Mouse (Mus musculus) heart, adult 9 months (tissue): Measurements from ENCODE around the gene Zfp697.
"Not testable (repeated sequence)": the region's sequence is repeated elsewhere in the genome, so short reads cannot be mapped to it uniquely, and the experiment has no call there.

ENCODE experiments used
- DNase-seq, 2 experiments: peaks; one replicate each; pipeline ENCODE4 v3.0.0; 2022; ENCODE audit warnings: low spot score in 2 of 2

The Zfp697 gene

DNA sequence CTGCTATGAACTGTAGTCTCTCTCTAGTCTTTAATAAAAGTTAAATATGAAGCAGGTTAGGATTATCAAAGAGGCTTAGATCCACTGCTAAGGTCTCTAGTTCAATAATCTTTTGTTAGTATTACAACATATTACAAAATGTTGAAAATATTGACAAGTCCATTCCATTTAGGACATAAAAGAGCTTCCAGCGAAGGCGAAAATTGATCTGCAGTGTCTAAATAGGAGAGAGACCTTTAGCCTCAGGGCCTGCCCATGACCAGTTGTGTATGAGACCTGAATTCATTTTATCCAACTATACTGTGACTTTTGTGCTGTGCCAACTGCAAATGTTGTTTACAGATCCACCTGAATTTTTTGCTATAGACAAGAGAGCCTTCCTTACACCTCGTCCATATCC, 247.4 kb downstream of the Zfp697 start:
- no peak for DNase-seq

DNA sequence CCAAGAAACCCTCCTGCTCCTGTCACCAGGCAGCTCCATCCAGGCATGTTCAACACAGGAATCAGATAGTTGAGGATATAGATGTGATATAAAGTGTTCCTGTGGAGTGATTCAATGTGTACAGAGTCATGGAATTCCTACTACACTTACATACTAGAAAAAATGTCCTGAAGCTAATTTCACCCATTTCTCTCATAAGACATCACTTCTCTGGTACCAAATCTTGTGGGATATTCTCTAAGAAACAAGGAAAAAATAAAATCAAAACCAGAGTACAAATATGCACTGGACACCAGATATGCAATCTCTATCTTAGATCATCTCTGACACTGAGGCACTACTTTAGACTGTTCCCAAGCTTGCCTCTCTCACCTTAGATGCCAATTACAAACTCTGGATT, 247.9 kb downstream of the Zfp697 start, which contains the start of gene Hsd3b5:
TSS of gene Hsd3b5 (minus strand) at position 101 of the 400 bp plus-strand sequence.
- DNase-seq = no peak

DNA sequence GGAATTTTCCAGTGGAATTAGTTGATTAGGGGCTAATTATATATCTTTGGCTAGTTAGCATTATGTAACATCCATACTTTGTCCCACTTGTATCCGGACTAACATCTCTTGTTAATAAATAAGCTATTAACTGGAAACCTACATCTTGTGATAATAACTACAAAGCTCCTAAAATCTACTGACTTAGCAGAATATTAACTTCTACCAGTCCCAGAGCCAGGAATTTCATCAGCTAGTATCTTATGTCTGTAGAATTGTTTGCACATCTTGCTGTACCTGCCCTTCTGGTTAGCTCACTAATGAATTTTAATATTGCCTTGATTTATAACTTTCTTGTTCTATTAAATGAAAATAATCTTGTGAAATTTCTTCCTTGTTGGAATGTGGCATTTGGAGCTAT, 252.9 kb downstream of the Zfp697 start:
- DNase-seq = no peak

DNA sequence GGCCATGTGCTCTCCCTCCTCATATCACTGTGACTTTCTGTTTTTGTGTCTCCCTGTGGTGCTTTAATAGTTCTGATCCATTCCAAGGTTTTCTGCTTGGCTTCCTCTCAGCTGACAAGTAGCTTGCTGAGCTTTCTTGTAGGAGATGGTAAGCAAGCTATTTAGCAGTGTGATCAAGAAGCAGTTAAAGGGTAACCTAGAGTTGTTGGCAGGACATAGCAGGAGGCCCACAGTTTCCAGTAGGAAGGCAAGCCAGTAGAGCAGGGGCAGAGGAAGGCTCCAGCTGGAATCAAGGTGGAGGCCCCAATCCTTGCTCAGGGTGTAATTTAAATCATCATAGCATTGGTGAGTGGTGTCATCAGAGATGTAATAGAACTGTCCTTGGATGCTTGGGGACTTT, 298.5 kb downstream of the Zfp697 start:
- DNase-seq = no peak

DNA sequence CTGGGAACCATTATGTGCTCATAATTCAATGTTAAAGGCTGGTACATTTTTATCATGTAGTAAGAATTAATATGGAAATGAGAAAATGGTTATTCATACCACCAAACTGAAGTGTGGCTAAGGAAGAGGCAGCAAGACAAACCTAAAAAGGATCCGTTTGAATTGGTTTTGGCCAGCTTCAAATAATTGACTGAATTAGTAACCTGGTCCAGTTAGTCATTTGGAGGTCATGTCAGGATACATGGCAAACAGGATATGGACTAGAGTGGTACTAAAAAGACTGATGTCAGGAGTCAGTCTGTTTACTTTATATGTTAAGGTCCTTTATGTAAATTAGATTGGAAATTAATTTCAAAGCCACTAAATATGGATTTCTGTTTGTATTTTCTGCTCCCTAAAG, 300.1 kb downstream of the Zfp697 start:
- no peak for DNase-seq

DNA sequence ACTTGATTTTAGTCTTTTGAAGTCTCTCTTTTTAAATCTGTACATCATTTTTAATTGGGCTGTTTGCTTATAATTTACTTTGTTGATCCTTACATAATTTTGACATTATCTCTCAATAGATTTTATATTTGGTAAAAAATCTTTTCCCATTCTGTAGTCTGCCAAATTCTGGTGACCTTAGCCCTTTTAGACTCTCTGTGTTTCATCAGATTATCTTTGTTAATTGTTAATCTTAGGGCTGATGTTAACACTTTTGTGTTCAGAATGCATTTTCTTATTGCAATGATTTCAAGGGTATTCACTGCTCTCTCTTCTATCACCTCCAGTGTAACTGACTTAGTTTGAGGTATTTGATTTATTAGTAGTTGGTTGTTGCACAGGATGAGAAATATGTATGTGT, 338.5 kb downstream of the Zfp697 start:
- no peak for DNase-seq

DNA sequence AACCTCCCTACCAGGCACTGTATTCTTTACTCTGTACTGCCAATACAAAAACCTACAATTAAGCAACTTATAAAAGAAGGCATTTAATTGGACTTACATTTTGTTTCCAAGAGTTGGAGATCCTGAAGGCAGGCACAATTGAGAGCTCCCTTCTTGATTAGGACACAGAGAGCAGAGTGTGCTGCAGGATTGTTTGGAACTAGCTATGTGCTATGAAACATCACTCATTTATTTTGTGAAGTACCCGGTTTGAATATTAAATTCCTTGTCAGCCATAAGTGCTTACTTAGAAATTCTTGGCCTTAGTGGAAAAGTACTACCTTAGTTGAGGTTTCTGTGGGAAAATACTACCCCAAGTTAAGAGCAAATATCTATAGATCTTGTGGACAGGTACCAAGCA, 342.1 kb downstream of the Zfp697 start, which contains the start of gene Hsd3b2:
TSS of gene Hsd3b2 (minus strand) at position 168 of the 400 bp plus-strand sequence.
- DNase-seq = no peak

DNA sequence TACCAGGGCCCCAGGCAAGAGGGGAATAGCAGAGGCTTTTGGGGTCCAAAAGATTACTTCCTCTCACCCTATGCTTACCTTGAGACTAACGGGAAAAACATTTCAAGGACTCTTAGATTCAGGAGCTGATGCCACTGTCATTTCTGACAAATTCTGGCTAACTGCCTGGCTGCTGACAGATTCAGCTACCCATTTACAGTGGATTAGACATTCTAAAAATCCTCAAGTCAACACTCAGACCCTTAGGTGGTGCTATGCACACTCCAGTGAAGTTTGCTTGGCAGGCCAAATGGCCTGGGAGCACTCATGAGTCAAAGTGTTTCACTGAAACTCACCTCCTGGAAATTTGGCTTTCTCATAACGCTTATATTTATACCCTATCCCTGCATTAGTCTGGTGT, 344.0 kb downstream of the Zfp697 start:
- no peak for DNase-seq

DNA sequence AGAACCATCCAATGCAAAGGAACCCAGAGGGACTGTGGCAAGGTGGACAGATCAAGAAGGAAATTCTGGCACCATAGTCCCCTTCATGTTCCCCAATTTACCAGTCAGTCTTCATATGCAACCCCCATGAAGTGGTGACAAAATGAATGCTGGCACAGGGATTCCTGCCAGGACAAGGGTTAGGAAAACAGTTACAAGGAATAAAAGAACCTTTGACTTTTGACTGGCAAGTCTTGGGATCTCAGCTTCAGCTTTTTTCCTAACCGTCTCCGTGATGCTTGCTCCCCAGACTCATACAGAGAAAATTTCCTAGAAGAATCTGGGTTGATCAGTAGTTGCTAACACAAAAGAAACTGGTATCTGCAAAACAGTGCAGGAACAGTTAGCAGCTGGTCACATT, 351.5 kb downstream of the Zfp697 start:
- DNase-seq = no peak

DNA sequence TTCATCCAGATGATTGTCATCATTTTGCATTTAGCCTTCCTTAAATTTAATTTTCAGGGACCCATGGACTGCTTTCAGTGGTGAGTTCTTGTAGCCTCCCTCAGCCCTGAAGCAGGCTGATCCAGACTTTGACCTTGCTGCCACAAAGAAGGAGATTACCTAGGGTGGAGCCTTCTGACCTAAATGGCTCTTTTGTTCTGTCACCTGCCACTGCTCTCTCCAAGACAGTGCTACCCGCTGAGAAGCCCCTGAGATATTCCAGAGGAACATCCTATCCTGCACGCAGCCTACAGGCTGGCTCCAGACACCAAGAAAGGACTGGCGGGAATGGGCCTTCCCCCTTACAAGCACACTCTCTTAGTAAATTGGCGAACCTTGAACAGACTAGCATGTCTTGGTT, 352.1 kb downstream of the Zfp697 start:
- DNase-seq = no peak

DNA sequence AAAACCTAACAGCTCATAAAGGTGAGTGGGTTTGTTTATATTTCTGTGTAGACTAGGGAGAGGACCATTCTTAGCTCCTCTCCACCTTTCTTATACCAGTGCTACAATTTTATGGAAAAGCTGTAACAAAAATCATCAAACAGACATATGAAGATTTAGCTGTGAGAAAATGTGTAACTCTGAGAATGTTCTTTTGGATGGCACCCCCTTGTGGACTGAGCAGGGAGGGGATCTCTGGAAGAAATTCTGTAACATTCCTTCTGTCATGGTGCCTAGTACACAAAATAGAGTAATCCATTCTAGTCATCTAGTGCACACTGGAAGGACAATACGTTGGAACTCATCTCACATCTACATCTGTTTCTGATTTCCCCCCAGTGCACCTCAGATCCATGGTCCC, 358.8 kb downstream of the Zfp697 start:
- DNase-seq = not testable (repeated sequence)

DNA sequence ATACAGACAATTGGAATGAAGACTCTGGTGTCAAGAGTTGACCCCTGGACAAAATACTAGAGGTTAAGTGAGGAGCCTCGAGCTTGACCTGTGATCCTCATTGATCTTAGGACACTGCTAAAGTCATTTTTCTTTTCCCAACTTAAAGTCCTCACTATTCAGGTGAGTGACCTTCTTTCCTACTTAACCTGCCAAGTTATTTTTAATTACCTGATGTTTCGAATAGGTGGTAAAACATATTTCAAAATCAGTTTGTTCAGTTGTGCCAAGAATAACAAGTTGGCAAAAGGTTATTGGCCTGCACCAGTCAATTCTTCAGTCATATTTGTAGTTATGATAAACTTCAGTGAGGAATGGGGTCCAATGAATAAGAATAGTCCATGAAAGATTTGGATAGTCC, 369.9 kb downstream of the Zfp697 start:
- DNase-seq = no peak

DNA sequence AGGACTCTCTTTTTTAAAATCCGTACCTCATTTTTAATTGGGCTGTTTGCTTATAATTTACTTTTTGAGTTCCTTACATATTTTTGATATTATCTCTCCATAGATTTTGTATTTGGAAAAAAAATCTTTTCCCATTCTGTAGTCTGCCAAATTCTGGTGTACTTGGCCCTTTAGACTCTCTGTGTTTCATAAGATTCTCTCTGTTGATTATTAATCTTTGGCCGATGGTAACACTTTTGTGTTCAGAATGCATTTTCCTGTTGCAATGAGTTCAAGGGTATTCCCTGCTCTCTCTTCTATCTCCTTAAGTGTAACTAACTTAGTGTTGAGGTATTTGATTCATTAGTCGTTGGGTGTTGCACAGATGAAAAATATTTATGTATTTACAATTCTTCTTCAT, 374.6 kb downstream of the Zfp697 start:
- no peak for DNase-seq

DNA sequence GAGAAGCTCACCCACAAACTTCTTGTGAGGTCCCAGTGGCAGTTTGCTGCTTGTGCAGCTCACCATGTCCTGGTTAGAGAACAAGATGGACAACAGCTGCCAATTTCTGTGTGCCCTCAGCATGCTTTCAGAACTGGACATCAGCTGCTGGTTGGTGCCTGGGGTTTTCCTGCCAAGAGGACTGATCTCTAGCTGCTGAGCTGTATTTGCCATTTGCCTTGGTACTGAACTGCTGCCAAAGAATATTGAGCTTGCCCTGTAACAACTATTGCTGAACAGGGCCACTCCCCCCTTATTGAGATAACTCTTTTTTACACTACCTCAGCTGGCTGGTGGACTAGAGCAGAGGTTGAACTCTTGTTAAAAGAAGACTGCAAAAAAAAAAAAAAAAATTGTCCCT, 381.9 kb downstream of the Zfp697 start:
- DNase-seq = peak; percentile 26 to 58

DNA sequence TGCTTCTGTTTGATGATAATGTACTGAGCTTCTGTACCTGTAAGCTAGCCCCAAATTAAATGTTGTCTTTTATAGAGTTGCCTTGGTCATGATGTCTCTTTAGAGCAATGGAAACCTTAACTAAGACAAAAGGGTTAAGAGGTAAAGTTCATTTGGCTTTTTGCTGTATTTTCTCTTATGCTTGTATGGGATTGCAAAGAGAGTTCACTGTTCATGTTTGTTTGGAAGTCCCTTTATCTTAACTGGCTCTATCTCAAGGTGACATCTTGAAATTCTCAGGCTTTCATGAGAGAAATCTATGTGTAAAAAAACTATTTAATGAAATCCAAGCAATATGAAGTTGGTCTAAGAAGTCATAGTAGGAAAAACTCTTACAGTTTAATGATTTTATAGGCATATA, 398.7 kb downstream of the Zfp697 start:
- no peak for DNase-seq

DNA sequence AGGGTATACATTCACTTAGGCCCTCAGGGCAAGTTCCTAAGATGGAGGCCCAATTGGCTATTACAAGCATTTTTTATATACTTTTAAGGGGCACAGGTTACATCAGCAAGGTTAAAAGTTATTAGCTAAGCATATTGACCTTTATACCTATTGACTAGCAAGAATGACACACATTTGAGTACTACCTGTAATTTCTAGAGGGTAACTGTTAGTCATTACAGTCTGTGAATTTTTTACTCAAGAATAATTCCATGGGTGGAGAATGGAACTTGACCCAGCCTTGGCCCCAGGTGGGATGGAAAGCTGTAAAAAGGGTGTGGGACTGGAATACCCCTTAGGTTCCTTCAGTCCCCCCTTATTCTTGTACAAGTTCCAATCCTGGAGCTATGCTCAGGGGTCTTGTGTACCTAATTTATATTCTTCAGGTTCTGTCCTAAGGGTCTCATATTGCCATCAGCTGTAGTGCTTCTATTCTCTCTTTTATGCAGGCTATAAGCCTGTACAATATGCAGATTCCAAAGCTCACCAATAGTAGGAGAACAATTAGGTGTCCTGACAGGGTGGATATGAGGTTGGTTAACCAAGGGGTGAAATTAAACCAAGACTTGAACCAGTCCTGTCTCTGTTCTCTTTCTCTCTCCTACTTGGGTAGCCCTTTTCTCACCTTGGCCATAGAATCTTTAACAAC, 400.1 kb downstream of the Zfp697 start:
- DNase-seq = no peak

DNA sequence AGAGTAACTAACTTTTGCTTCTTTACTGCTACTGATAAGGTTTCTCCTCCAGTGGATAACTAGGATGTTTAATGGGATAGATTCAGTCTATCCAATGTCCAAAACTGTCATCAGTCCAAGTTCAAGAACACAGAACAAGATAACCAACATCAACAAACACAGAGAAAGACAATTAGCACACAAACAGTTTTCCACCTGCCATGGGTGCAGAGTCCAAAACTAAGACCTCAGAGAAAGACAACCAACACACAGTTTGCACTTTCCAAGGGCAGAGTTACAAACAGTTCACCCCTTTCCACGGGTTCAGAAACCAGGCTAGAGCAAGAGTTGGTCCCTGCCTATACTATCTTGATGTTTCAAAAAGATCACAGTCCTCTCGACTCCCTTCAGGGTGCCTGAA, 404.3 kb downstream of the Zfp697 start:
- DNase-seq = no peak
